Mouse (Mus musculus) erythroblast, embryonic 14.5 days (primary cell): ENCODE data around the gene Olfr641.

ENCODE experiments used
- GATA1 ChIP-seq: IDR thresholded peaks from 2 replicates; pipeline ENCODE4 v1.6.1; 2012; ENCODE audit warnings: low read length, inconsistent platforms, mixed read lengths
- TAL1 ChIP-seq: IDR thresholded peaks from 3 replicates; pipeline ENCODE4 v1.6.1; 2012; ENCODE audit warnings: low read length, inconsistent platforms, mixed read lengths

GRCm38 (mm10) chr7:104071769-104072168, 36.5 kb downstream of the Olfr641 start, which contains the start of gene Olfr644:
- TF ChIP-seq TAL1 (no peak), GATA1 (no peak)
